Mouse (Mus musculus): ENCODE data around the gene Fate1. TPM values are rescaled to one million over a fixed set of nuclear protein-coding genes. Genes with fewer than 3 reads are reported as not detected.

Fate1 gene
- polyA plus RNA-seq, 1 experiment from 2014 or later, result not detected

DNA sequence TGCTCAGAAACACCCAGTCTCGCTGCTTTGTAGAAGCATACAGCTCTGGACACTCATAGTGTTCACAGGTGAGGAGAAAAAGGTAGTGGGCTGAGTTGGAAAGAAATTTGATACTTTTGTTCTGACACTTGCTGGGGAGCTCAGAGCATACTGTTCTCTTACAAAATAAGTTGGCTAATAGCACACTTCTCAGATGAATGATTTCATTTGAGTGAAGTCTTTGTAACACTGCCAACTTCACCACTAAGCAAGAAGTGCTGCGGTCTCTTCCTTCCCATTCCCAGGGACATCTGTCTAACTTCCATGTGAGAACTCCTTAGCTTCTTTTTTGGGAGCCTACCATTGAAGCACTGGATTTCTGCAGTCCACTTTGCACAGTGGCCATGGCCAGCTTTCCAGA lies 10.4 kb downstream of the Fate1 start:
- in situ Hi-C loops (cut with MboI; ENCODE audit: low pct_unique_long_range_greater_than_20kb), result no loop called here
- H3K27me3 ChIP-seq, result peaks cover 7% of the 10 kb centered on the region
- CTCF ChIA-PET, result no interaction called here
- DNase-seq (ENCODE audit: low read depth, low spot score) (no peak), ATAC-seq (no peak)
- POLR2A ChIA-PET, result no interaction called here
- TF ChIP-seq CTCF (IDR thresholded peaks at IDR 0.05), result no peak

DNA sequence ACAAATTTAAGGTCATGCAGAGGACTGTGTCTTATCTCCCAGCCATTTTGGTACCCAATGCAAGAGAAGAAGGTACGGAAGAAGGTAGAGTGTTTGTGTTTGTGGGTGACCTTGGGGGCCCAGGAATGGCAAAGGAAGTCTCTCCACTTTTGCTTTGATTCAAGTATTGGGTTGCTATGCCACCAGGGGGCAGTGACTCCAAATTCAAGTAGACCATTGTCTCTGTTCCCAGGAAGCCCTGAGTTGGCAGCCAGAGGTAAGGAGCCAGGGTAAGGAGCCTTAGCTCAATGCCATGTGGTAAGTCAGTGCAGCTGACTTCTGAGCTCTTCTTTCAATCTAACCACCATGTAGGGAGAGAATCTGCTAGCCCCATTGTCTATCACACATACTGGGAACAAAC lies 11.0 kb downstream of the Fate1 start:
- ATAC-seq (no peak), DNase-seq (ENCODE audit: low read depth, low spot score) (no peak)
- CTCF ChIA-PET, result no interaction called here
- in situ Hi-C loops (cut with MboI; ENCODE audit: low pct_unique_long_range_greater_than_20kb), result no loop called here
- TF ChIP-seq CTCF (IDR thresholded peaks at IDR 0.05), result peak; percentile 42
- POLR2A ChIA-PET, result no interaction called here
- H3K27me3 ChIP-seq, result peaks cover 6% of the 10 kb centered on the region

DNA sequence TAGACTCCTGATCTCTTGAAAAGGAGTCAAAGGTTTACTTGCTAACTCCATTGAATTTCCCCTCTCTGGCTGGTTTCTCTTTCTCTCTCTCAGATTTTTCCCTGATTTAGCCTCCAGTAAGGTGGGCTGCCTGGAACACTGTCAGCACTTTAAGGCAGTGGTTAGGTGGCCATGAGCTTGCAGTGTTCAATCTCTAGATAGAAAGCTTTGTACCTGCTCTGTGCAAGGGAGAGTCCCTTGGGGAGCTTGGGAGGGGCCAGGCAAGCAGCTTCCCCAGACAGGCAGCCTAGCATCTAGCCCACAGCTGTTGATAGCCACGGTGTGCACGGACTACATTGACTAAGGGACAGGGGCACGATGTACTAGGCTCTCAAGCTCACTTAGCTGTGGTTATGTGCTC lies 18.8 kb downstream of the Fate1 start, which contains the start of gene Cnga2:
TSS of gene Cnga2 (plus strand) at position 301 of the 400 bp plus-strand sequence.
- ATAC-seq (no peak), DNase-seq (ENCODE audit: low read depth, low spot score) (no peak)
- no peak for TF ChIP-seq CTCF (IDR thresholded peaks at IDR 0.05)
- POLR2A ChIA-PET, result no interaction called here
- in situ Hi-C loops (cut with MboI; ENCODE audit: low pct_unique_long_range_greater_than_20kb), result no loop called here
- CTCF ChIA-PET, result no interaction called here
- peaks cover 13% of the 10 kb centered on the region for H3K27me3 ChIP-seq

DNA sequence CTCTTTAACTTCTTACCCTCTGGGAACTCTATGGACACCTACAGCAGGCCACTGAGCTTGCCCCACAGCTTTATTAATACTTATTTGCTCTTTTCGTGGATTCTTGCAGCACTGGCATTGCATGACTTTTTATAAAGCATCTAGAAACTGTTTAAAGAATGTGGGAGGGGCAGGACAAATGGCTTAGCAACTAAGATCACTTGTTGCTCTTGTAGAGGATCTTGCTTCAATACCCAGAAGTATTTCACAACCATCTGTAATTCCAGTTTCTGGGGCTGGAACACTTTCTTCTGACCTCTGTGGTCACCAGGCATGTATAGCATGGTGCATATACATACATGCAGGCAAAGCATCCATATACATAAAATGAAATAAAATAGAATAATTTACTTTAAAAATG lies 23.2 kb downstream of the Fate1 start:
- POLR2A ChIA-PET, result no interaction called here
- CTCF ChIA-PET, result no interaction called here
- ATAC-seq, result no peak

DNA sequence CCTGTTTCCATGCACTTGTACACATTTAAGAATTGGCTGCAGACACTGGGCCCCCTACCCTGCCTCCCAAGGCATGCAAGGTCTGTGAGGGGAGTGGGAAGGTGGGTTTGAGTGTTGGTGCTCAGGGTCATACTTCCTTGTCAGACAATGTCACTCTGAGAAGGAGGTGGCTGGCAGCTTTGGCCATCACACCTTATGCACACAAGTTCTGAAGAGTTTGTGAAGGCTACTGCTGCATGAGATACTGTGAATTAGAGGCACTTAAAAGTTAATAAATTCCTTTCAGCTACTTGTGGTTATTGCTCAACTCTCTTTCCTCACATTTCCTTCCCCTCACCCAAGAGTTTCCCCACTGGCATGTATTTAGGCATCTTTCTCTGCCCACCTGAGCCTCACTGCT lies 37.1 kb downstream of the Fate1 start:
- peak; percentile 57 for ATAC-seq
- ChIA-PET CTCF (interaction anchor here (1.6 kb wide), 1 partner anchor 11 kb away, joined by 5 read pairs; no protein-coding TSS in a partner anchor), POLR2A (no interaction called here)
- H3K27me3 ChIP-seq, result peaks cover 10% of the 10 kb centered on the region
- in situ Hi-C loops (cut with MboI; ENCODE audit: low pct_unique_long_range_greater_than_20kb), result loop anchor here (5.0 to 25.0 kb wide), 2 partner anchors 652 to 812 kb away; partner anchors contain the start of gene Gabra3
- no peak for DNase-seq (ENCODE audit: low read depth, low spot score)
- TF ChIP-seq CTCF (IDR thresholded peaks at IDR 0.05), result no peak

More for the DNA sequence above, 23.2 kb downstream of the Fate1 start:
- DNase-seq (ENCODE audit: low read depth, low spot score), result no peak
- no peak for TF ChIP-seq CTCF (IDR thresholded peaks at IDR 0.05)
- in situ Hi-C loops (cut with MboI; ENCODE audit: low pct_unique_long_range_greater_than_20kb), result no loop called here
- H3K27me3 ChIP-seq, result peaks cover 29% of the 10 kb centered on the region

- ATAC-seq (no peak), DNase-seq (ENCODE audit: low read depth, low spot score) (no peak)
- ChIA-PET POLR2A (no interaction called here), CTCF (no interaction called here)
- no peak for TF ChIP-seq CTCF (IDR thresholded peaks at IDR 0.05)
- peaks cover 6% of the 10 kb centered on the region for H3K27me3 ChIP-seq
- in situ Hi-C loops (cut with MboI; ENCODE audit: low pct_unique_long_range_greater_than_20kb), result loop anchor here (5.0 to 25.0 kb wide), 2 partner anchors 650 to 810 kb away; partner anchors contain the start of gene Gabra3
These were observed 39.5 kb downstream of the Fate1 start for GRCm38 (mm10) chrX:72012236-72012635.

GRCm38 (mm10) chrX:72012804-72013203 lies 40.0 kb downstream of the Fate1 start:
- ATAC-seq, result no peak
- no peak for DNase-seq (ENCODE audit: low read depth, low spot score)
- in situ Hi-C loops (cut with MboI; ENCODE audit: low pct_unique_long_range_greater_than_20kb), result loop anchor here (5.0 to 25.0 kb wide), 2 partner anchors 649 to 809 kb away; partner anchors contain the start of gene Gabra3
- ChIA-PET CTCF (no interaction called here), POLR2A (no interaction called here)
- TF ChIP-seq CTCF (IDR thresholded peaks at IDR 0.05), result peak; percentile 67
- peaks cover 6% of the 10 kb centered on the region for H3K27me3 ChIP-seq

DNA sequence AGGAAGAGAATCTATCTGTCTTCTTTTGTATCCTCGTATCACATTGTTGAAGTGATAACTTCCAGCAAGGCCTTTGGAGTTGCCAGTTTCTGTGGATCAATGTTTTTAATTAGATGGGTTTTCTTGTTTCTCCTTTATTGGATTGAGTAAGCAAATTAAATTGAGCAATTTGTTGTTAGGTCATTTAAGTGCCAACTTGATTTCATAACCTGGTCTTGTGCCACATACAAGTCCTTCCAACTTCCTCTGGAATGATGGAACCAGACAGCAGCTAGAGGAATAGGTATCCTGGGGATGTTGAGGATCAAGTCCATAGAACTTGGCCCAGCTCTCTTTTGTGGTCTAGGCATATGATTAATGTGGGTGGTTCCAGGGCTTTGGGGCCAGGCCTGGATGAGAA lies 49.5 kb downstream of the Fate1 start:
- ATAC-seq, result no peak
- CTCF ChIA-PET, result no interaction called here
- no peak for TF ChIP-seq CTCF (IDR thresholded peaks at IDR 0.05)
- in situ Hi-C loops (cut with MboI; ENCODE audit: low pct_unique_long_range_greater_than_20kb), result loop anchor here (25.0 kb wide), 1 partner anchor 640 kb away; the partner anchor contains the start of gene Gabra3
- DNase-seq (ENCODE audit: low read depth, low spot score), result no peak
- H3K27me3 ChIP-seq, result peaks cover 17% of the 10 kb centered on the region
- POLR2A ChIA-PET, result interaction anchor here (0.7 kb wide), 1 partner anchor 197 kb away, joined by 3 read pairs; no protein-coding TSS in a partner anchor

GRCm38 (mm10) chrX:72022750-72023398 lies 50.1 kb downstream of the Fate1 start:
- ATAC-seq, result no peak
- POLR2A ChIA-PET, result no interaction called here
- in situ Hi-C loops (cut with MboI; ENCODE audit: low pct_unique_long_range_greater_than_20kb), result loop anchor here (25.0 kb wide), 1 partner anchor 639 kb away; the partner anchor contains the start of gene Gabra3
- peak; percentile 68 for TF ChIP-seq CTCF (IDR thresholded peaks at IDR 0.05)
- DNase-seq (ENCODE audit: low read depth, low spot score), result no peak
- CTCF ChIA-PET, result no interaction called here
- H3K27me3 ChIP-seq, result peaks cover 17% of the 10 kb centered on the region

- TF ChIP-seq CTCF (IDR thresholded peaks at IDR 0.05), result no peak
- H3K27me3 ChIP-seq, result peaks cover 17% of the 10 kb centered on the region
- ChIA-PET CTCF (no interaction called here), POLR2A (no interaction called here)
- DNase-seq (ENCODE audit: low read depth, low spot score) (no peak), ATAC-seq (no peak)
- in situ Hi-C loops (cut with MboI; ENCODE audit: low pct_unique_long_range_greater_than_20kb), result loop anchor here (25.0 kb wide), 1 partner anchor 639 kb away; the partner anchor contains the start of gene Gabra3
These were observed 50.8 kb downstream of the Fate1 start for GRCm38 (mm10) chrX:72023542-72023941.

Other genes with a start within 250 kb of the Fate1 start
- gene Vma21, start 157.1 kb upstream of the Fate1 start, polyA plus RNA-seq (2021), result 30.0 TPM
- 0.22 TPM for gene Gm1141, start 52.0 kb upstream of the Fate1 start, polyA plus RNA-seq (2021)
- gene Prrg3, start 10.4 kb upstream of the Fate1 start, polyA plus RNA-seq (2021), result 0.01 TPM
- gene Cnga2, start 18.9 kb downstream of the Fate1 start, polyA plus RNA-seq (2021), result not detected
- gene Magea4, start 249.0 kb downstream of the Fate1 start, polyA plus RNA-seq (2021), result not detected

Measured in Patski (cell line).